Mouse (Mus musculus): Measurements from ENCODE around the gene Cuta.

DNA sequence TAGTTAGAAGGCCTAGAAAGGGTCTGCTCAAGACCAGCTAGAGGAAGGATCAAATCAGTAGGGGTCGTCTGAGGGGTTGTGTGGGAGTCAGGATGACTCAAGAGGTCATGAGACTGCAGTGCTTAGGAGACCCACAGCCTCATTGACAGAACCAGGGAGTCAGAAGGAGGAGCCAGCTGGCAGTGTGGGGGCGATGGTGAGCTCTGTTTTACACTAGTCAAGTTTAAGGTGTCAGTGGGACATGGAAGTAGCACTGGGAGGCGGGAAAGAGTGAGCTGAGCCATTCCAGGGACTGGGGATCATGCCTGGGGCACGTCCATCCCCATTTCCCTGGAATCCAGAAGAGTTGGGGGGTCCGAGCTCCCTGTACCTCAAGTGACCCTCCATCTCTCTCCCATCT lies 19.5 kb upstream of the Cuta start:
- no peak for TF ChIP-seq CTCF (IDR thresholded peaks at IDR 0.05; ENCODE audit: insufficient read depth, low read depth, low read length)
- TF ChIP-seq POLR2A (IDR thresholded peaks at IDR 0.05; ENCODE audit: insufficient read depth, low read depth, low read length): no peak
